Comparison of ENCODE assay signal across 26 mouse cellular contexts in the genomic region with DNA sequence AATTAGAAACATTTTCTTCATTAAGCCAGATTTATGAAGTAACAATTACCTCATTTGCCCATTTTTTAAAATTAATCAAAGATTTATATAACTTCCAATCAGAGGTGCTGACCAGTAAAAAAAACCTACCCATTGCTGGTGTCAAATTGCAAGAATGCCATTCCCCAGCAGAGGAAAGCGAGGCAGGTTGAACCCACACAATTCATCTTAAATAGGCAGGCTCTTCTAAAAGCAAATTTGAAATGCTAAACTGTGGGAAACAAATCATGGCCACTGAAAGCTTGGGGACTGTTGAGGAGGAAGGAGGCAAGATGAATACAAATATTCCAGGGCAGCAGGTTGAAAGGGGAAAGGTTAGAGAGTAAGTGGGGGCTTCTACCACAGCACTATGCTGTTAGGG.
DNase-seq lines count a peak whose midpoint lies in the region; ATAC-seq and TF ChIP-seq lines count a peak whose summit lies in the region.
"Had no signal": no experiment of that assay in that cellular context is flagged by ENCODE, and none has a peak within 500 bp of the region (broad histone marks: within the 10 kb centered on the region; RNA-seq: fewer than 3 reads in every experiment).

No protein-coding gene starts in this region.

- no peak overlapping the region for H3K27ac ChIP-seq in midbrain, embryonic 11.5 days (ENCODE audit: low read depth, low read length)
- no peak overlapping the region for H3K27ac ChIP-seq in midbrain, postnatal 0 days (ENCODE audit: low read depth, low read length)
- no peak overlapping the region for H3K27ac ChIP-seq in limb, embryonic 11.5 days (replicated peaks; ENCODE audit: low read depth, low read length)
- H3K27ac ChIP-seq: embryonic facial prominence, embryonic 13.5 days; embryonic facial prominence, embryonic 15.5 days; forebrain, embryonic 10.5 days; forebrain, embryonic 12.5 days had no signal

- DNase-seq in embryo, embryonic 10.5 days (ENCODE audit: low spot score): peak; percentile 35
- no peak for DNase-seq in embryo, embryonic 10 days (ENCODE audit: low spot score)
- peak; percentile 67 for DNase-seq in midbrain, embryonic 11.5 days (ENCODE audit: low spot score, missing footprints)
- DNase-seq in midbrain, postnatal 0 days (ENCODE audit: low spot score): no peak
- peak; percentile 38 for DNase-seq in limb, embryonic 11.5 days (ENCODE audit: low spot score)
- DNase-seq in lung, postnatal 14 days: no peak
- DNase-seq: adrenal gland, adult 2 months; adrenal gland, postnatal 10 days; adrenal gland, postnatal 25 days; B cell, adult 2 months; cerebellum, adult 11 months; cerebellum, adult 18-20 months; cerebellum, adult 8-10 months; cerebellum, adult 9-11 months; cerebellum, postnatal 14 days; cerebellum, postnatal 36 days had no signal

- no peak overlapping the region for H3K4me3 ChIP-seq in midbrain, embryonic 11.5 days (ENCODE audit: low read depth, low read length)
- no peak overlapping the region for H3K4me3 ChIP-seq in midbrain, postnatal 0 days (ENCODE audit: low read depth, low read length)
- H3K4me3 ChIP-seq in limb, embryonic 11.5 days (ENCODE audit: low read depth, low read length): no peak overlapping the region
- H3K4me3 ChIP-seq: embryonic facial prominence, embryonic 13.5 days; embryonic facial prominence, embryonic 15.5 days; erythroblast, embryonic 14.5 days; forebrain, embryonic 10.5 days; forebrain, embryonic 12.5 days had no signal

- H3K4me2 ChIP-seq in midbrain, embryonic 11.5 days: no peak overlapping the region
- H3K4me2 ChIP-seq in midbrain, postnatal 0 days (ENCODE audit: low read depth, low read length, poor library complexity, severe bottlenecking): no peak overlapping the region
- H3K4me2 ChIP-seq in limb, embryonic 11.5 days (ENCODE audit: low read depth, severe bottlenecking): no peak overlapping the region
- H3K4me2 ChIP-seq: embryonic facial prominence, embryonic 13.5 days; embryonic facial prominence, embryonic 15.5 days; forebrain, embryonic 12.5 days had no signal

- no peaks in the 10 kb centered on the region for H3K9me3 ChIP-seq in midbrain, embryonic 11.5 days (ENCODE audit: control insufficient read depth, low read length)
- no peaks in the 10 kb centered on the region for H3K9me3 ChIP-seq in midbrain, postnatal 0 days (ENCODE audit: low read length)
- no peaks in the 10 kb centered on the region for H3K9me3 ChIP-seq in limb, embryonic 11.5 days (ENCODE audit: control insufficient read depth, low read length)
- H3K9me3 ChIP-seq: embryonic facial prominence, embryonic 13.5 days; embryonic facial prominence, embryonic 15.5 days; forebrain, embryonic 10.5 days; forebrain, embryonic 12.5 days; G1E had no signal

- no peaks in the 10 kb centered on the region; the same call in 1 of the 2 replicates for H3K4me1 ChIP-seq in midbrain, embryonic 11.5 days (ENCODE audit: control insufficient read depth, insufficient read depth, low read length)
- H3K4me1 ChIP-seq in midbrain, postnatal 0 days (ENCODE audit: insufficient read depth, low read length): no peaks in the 10 kb centered on the region
- H3K4me1 ChIP-seq in limb, embryonic 11.5 days (ENCODE audit: control insufficient read depth, insufficient read depth, low read length): no peaks in the 10 kb centered on the region
- H3K4me1 ChIP-seq: embryonic facial prominence, embryonic 15.5 days had no signal

- no peak overlapping the region for H3K9ac ChIP-seq in midbrain, embryonic 11.5 days (ENCODE audit: low read length)
- H3K9ac ChIP-seq in midbrain, postnatal 0 days (replicated peaks; ENCODE audit: low read length, poor library complexity, severe bottlenecking): no peak overlapping the region
- no peak overlapping the region for H3K9ac ChIP-seq in limb, embryonic 11.5 days (ENCODE audit: low read length)
- H3K9ac ChIP-seq: embryonic facial prominence, embryonic 13.5 days; embryonic facial prominence, embryonic 15.5 days; forebrain, embryonic 12.5 days had no signal

- 33% methylated on average over 1 of the region's 1 CpGs for WGBS in midbrain, embryonic 11.5 days
- WGBS in midbrain, postnatal 0 days: 49% methylated on average over 1 of the region's 1 CpGs
- 11% methylated on average over 1 of the region's 1 CpGs for WGBS in limb, embryonic 11.5 days

- peak; percentile 24; the same call in 1 of the 2 replicates for ATAC-seq in midbrain, embryonic 11.5 days (ENCODE audit: low FRiP score)
- no peak for ATAC-seq in midbrain, postnatal 0 days (ENCODE audit: low FRiP score)
- no peak for ATAC-seq in limb, embryonic 11.5 days (ENCODE audit: insufficient number of reproducible peaks, low FRiP score, low TSS enrichment, low read depth)
- ATAC-seq: CD4-positive, CD25-positive, alpha-beta regulatory T cell, adult 4 months; forebrain, embryonic 14.5 days; forebrain, embryonic 16.5 days had no signal

- H3K27me3 ChIP-seq in midbrain, embryonic 11.5 days (ENCODE audit: control insufficient read depth, insufficient read depth, low read length): no peaks in the 10 kb centered on the region
- H3K27me3 ChIP-seq in midbrain, postnatal 0 days (ENCODE audit: insufficient read depth, low read length): no peaks in the 10 kb centered on the region
- no peaks in the 10 kb centered on the region for H3K27me3 ChIP-seq in limb, embryonic 11.5 days (ENCODE audit: control insufficient read depth, insufficient read depth, low read length)
- H3K27me3 ChIP-seq: CH12.LX; embryonic facial prominence, embryonic 13.5 days; embryonic facial prominence, embryonic 15.5 days had no signal

- H3K36me3 ChIP-seq in midbrain, embryonic 11.5 days (ENCODE audit: control insufficient read depth, insufficient read depth, low read length): no peaks in the 10 kb centered on the region
- H3K36me3 ChIP-seq in midbrain, postnatal 0 days (ENCODE audit: insufficient read depth, low read length): no peaks in the 10 kb centered on the region
- no peaks in the 10 kb centered on the region for H3K36me3 ChIP-seq in limb, embryonic 11.5 days (ENCODE audit: control insufficient read depth, insufficient read depth, low read length)
- H3K36me3 ChIP-seq: embryonic facial prominence, embryonic 13.5 days; embryonic facial prominence, embryonic 15.5 days; forebrain, embryonic 10.5 days; forebrain, embryonic 12.5 days; G1E had no signal

- TF ChIP-seq CTCF in midbrain, postnatal 0 days (IDR thresholded peaks at IDR 0.05): no peak

Comparison
In these comparisons a context has a peak if more than half of its experiments do, and no peak if none do; other contexts are left out.
1. DNase-seq: peak in embryo, embryonic 10.5 days (single experiment), midbrain, embryonic 11.5 days (single experiment) and limb, embryonic 11.5 days (single experiment); none in embryo, embryonic 10 days (single experiment), midbrain, postnatal 0 days (single experiment) and lung, postnatal 14 days (single experiment).